25 mouse cellular contexts compared by ENCODE assay signal in genomic region chr14:22190111-22190510, GRCm38 (mm10).
DNase-seq lines count a peak whose midpoint lies in the region; ATAC-seq and TF ChIP-seq lines count a peak whose summit lies in the region.
"Had no signal": no experiment of that assay in that cellular context is flagged by ENCODE, and none has a peak within 500 bp of the region (broad histone marks: within the 10 kb centered on the region; RNA-seq: fewer than 3 reads in every experiment).

No protein-coding gene starts in this region.

- no peak overlapping the region for H3K27ac ChIP-seq in kidney, adult 2 months (ENCODE audit: insufficient read depth, low read depth, low read length)
- no peak overlapping the region for H3K27ac ChIP-seq in midbrain, embryonic 13.5 days
- no peak overlapping the region for H3K27ac ChIP-seq in midbrain, embryonic 16.5 days (ENCODE audit: low read length)
- no peak overlapping the region for H3K27ac ChIP-seq in embryonic facial prominence, embryonic 10.5 days (replicated peaks)
- H3K27ac ChIP-seq: embryonic facial prominence, embryonic 15.5 days; forebrain, embryonic 10.5 days; heart, adult 2 months; heart, embryonic 15.5 days had no signal

- WGBS in kidney, adult 2 months = 56% methylated on average over 6 of the region's 6 CpGs
- WGBS in midbrain, embryonic 13.5 days = 13% methylated on average over 6 of the region's 6 CpGs
- WGBS in midbrain, embryonic 16.5 days = 12% methylated on average over 6 of the region's 6 CpGs
- WGBS in embryonic facial prominence, embryonic 10.5 days = 48% methylated on average over 6 of the region's 6 CpGs

- H3K4me1 ChIP-seq in kidney, adult 2 months (ENCODE audit: control insufficient read depth, insufficient read depth, low read length) = no peaks in the 10 kb centered on the region
- peaks cover 10% of the 10 kb centered on the region for H3K4me1 ChIP-seq in midbrain, embryonic 13.5 days (replicated peaks)
- no peaks in the 10 kb centered on the region for H3K4me1 ChIP-seq in midbrain, embryonic 16.5 days (ENCODE audit: control insufficient read depth, insufficient read depth, low read length)
- H3K4me1 ChIP-seq in embryonic facial prominence, embryonic 10.5 days = peaks cover 5% of the 10 kb centered on the region
- H3K4me1 ChIP-seq: embryonic facial prominence, embryonic 15.5 days had no signal

- ATAC-seq in midbrain, embryonic 13.5 days = peak; percentile 77; the same call in 1 of the 2 replicates
- ATAC-seq in midbrain, embryonic 16.5 days = no peak
- ATAC-seq: activated CD4-positive, CD25-positive, alpha-beta regulatory T cell, adult 4 months; forebrain, embryonic 14.5 days; intestine, embryonic 16.5 days; Patski had no signal

- H3K9ac ChIP-seq in midbrain, embryonic 13.5 days (replicated peaks) = no peak overlapping the region
- no peak overlapping the region for H3K9ac ChIP-seq in midbrain, embryonic 16.5 days (ENCODE audit: low read depth, low read length)
- H3K9ac ChIP-seq: embryonic facial prominence, embryonic 15.5 days; heart, embryonic 15.5 days had no signal

- no peak for TF ChIP-seq CTCF in kidney, adult 2 months (conservative IDR thresholded peaks at IDR 0.05; ENCODE audit: insufficient read depth, insufficient read length, low read depth, low read length)

- H3K36me3 ChIP-seq in kidney, adult 2 months (ENCODE audit: control insufficient read depth, insufficient read depth, low read length) = no peaks in the 10 kb centered on the region
- H3K36me3 ChIP-seq in midbrain, embryonic 13.5 days = no peaks in the 10 kb centered on the region
- no peaks in the 10 kb centered on the region for H3K36me3 ChIP-seq in midbrain, embryonic 16.5 days (ENCODE audit: control insufficient read depth, insufficient read depth, low read length)
- H3K36me3 ChIP-seq in embryonic facial prominence, embryonic 10.5 days (replicated peaks) = no peaks in the 10 kb centered on the region
- H3K36me3 ChIP-seq: embryonic facial prominence, embryonic 15.5 days; forebrain, embryonic 10.5 days; heart, embryonic 15.5 days had no signal

- no peaks in the 10 kb centered on the region for H3K9me3 ChIP-seq in midbrain, embryonic 13.5 days
- H3K9me3 ChIP-seq in midbrain, embryonic 16.5 days (replicated peaks; ENCODE audit: control insufficient read depth, low read length, poor library complexity, severe bottlenecking) = no peaks in the 10 kb centered on the region
- no peaks in the 10 kb centered on the region for H3K9me3 ChIP-seq in embryonic facial prominence, embryonic 10.5 days
- H3K9me3 ChIP-seq: embryonic facial prominence, embryonic 15.5 days; forebrain, embryonic 10.5 days; heart, embryonic 15.5 days had no signal

- H3K4me3 ChIP-seq in kidney, adult 2 months (ENCODE audit: insufficient read depth, low read depth, low read length) = no peak overlapping the region
- no peak overlapping the region for H3K4me3 ChIP-seq in midbrain, embryonic 13.5 days (replicated peaks)
- no peak overlapping the region for H3K4me3 ChIP-seq in midbrain, embryonic 16.5 days (ENCODE audit: low read depth, low read length)
- no peak overlapping the region for H3K4me3 ChIP-seq in embryonic facial prominence, embryonic 10.5 days
- H3K4me3 ChIP-seq: embryonic facial prominence, embryonic 15.5 days; erythroblast, embryonic 14.5 days; forebrain, embryonic 10.5 days; heart, adult 2 months; heart, embryonic 15.5 days had no signal

- TF ChIP-seq POLR2A in kidney, adult 2 months (IDR thresholded peaks at IDR 0.05; ENCODE audit: low read depth, low read length) = no peak

- DNase-seq in heart, adult 11 months = peak; percentile 76
- no peak for DNase-seq in heart, adult 18-20 months
- peak; percentile 6 for DNase-seq in kidney, adult 2 months
- no peak for DNase-seq in kidney, postnatal 4 days
- peak; percentile 13 for DNase-seq in embryonic facial prominence, embryonic 10.5 days (ENCODE audit: low spot score)
- DNase-seq in thymus, postnatal 10 days (ENCODE audit: low spot score in 2 of 2) = no peak
- DNase-seq: adrenal gland, postnatal 14 days; cerebellum, adult 18-20 months; cerebellum, adult 9-11 months; cerebellum, postnatal 36 days; gastrocnemius, postnatal 36 days; heart, adult 2 months; heart, postnatal 14 days had no signal

- no peak overlapping the region for H3K4me2 ChIP-seq in midbrain, embryonic 13.5 days (replicated peaks)
- H3K4me2 ChIP-seq in midbrain, embryonic 16.5 days (ENCODE audit: low read length) = no peak overlapping the region
- H3K4me2 ChIP-seq: embryonic facial prominence, embryonic 15.5 days; heart, embryonic 11.5 days; heart, embryonic 15.5 days had no signal

- H3K27me3 ChIP-seq in kidney, adult 2 months (replicated peaks; ENCODE audit: control insufficient read depth, insufficient read depth, low read length) = no peaks in the 10 kb centered on the region
- H3K27me3 ChIP-seq in midbrain, embryonic 13.5 days = 0 out of 2 replicates have a peak, but pooled peaks cover 3% of the 10 kb centered on the region
- no peaks in the 10 kb centered on the region for H3K27me3 ChIP-seq in midbrain, embryonic 16.5 days (ENCODE audit: control insufficient read depth, insufficient read depth, low read depth, low read length)
- H3K27me3 ChIP-seq in embryonic facial prominence, embryonic 10.5 days (replicated peaks; ENCODE audit: low read depth, poor library complexity, severe bottlenecking) = no peaks in the 10 kb centered on the region
- H3K27me3 ChIP-seq: CH12.LX; embryonic facial prominence, embryonic 15.5 days; heart, embryonic 15.5 days; Patski had no signal

Comparison
In these comparisons a context has a peak if more than half of its experiments do, and no peak if none do; other contexts are left out.
1. DNase-seq: peak in heart, adult 11 months (single experiment), kidney, adult 2 months (single experiment) and embryonic facial prominence, embryonic 10.5 days (single experiment); none in heart, adult 18-20 months (0 of 2), kidney, postnatal 4 days (0 of 2) and thymus, postnatal 10 days (0 of 2).